In genomic region chr4:62641656-62642055, GRCm38 (mm10) we compare ENCODE assay signal across 11 mouse cellular contexts.
DNase-seq lines count a peak whose midpoint lies in the region; ATAC-seq and TF ChIP-seq lines count a peak whose summit lies in the region.
"Had no signal": no experiment of that assay in that cellular context is flagged by ENCODE, and none has a peak within 500 bp of the region (broad histone marks: within the 10 kb centered on the region; RNA-seq: fewer than 3 reads in every experiment).

No protein-coding gene starts in this region.

- H3K9ac ChIP-seq in heart, adult 2 months (ENCODE audit: low read depth, low read length), result peak overlapping the region; percentile 17
- no peak overlapping the region for H3K9ac ChIP-seq in embryonic facial prominence, embryonic 15.5 days
- H3K9ac ChIP-seq in limb, embryonic 14.5 days (ENCODE audit: low read depth, low read length, severe bottlenecking), result no peak overlapping the region

- intact Hi-C loops in heart, adult 2 months (cut with DNase I), result loop anchor here (2.0 kb wide), 2 partner anchors 23 to 51 kb away; no protein-coding TSS in a partner anchor
- intact Hi-C loops in heart, postnatal 36 days (cut with DNase I), result loop anchor here (2.0 kb wide), 2 partner anchors 19 to 53 kb away; no protein-coding TSS in a partner anchor

- peak overlapping the region; percentile 77 for H3K27ac ChIP-seq in heart, adult 2 months
- peak overlapping the region; percentile 47; the same call in 1 of the 2 replicates for H3K27ac ChIP-seq in layer of hippocampus, adult 2 months
- H3K27ac ChIP-seq in embryonic facial prominence, embryonic 15.5 days (replicated peaks), result peak overlapping the region; percentile 56; the same call in 1 of the 2 replicates
- H3K27ac ChIP-seq in limb, embryonic 14.5 days (replicated peaks; ENCODE audit: low read depth, low read length), result peak overlapping the region; percentile 52; the same call in 1 of the 2 replicates

- TF ChIP-seq EP300 in heart, adult 2 months (IDR thresholded peaks at IDR 0.05; ENCODE audit: insufficient read depth, low read depth, low read length), result no peak

- no peak for TF ChIP-seq POLR2A in heart, adult 2 months (IDR thresholded peaks at IDR 0.05; ENCODE audit: insufficient read depth, low read depth, low read length)
- no peak for TF ChIP-seq POLR2A in limb, embryonic 14.5 days (IDR thresholded peaks at IDR 0.05; ENCODE audit: borderline replicate concordance, extremely low read depth, insufficient read depth, insufficient read length)

- TF ChIP-seq CTCF in heart, adult 2 months (IDR thresholded peaks at IDR 0.05), result no peak
- TF ChIP-seq CTCF in layer of hippocampus, adult 2 months (conservative IDR thresholded peaks at IDR 0.05), result no peak

- ATAC-seq in embryonic facial prominence, embryonic 15.5 days (ENCODE audit: insufficient number of reproducible peaks, low FRiP score, low TSS enrichment, low read depth), result no peak
- no peak for ATAC-seq in limb, embryonic 14.5 days (ENCODE audit: low FRiP score, low read depth)
- ATAC-seq: forebrain, embryonic 14.5 days had no signal

- H3K27me3 ChIP-seq in heart, adult 2 months (ENCODE audit: control insufficient read depth, insufficient read depth, low read length), result no peaks in the 10 kb centered on the region
- no peaks in the 10 kb centered on the region for H3K27me3 ChIP-seq in embryonic facial prominence, embryonic 15.5 days
- no peaks in the 10 kb centered on the region for H3K27me3 ChIP-seq in limb, embryonic 14.5 days (ENCODE audit: control insufficient read depth, insufficient read depth, low read length)

- H3K9me3 ChIP-seq in embryonic facial prominence, embryonic 15.5 days (replicated peaks), result no peaks in the 10 kb centered on the region
- no peaks in the 10 kb centered on the region for H3K9me3 ChIP-seq in limb, embryonic 14.5 days (ENCODE audit: control insufficient read depth, low read length)

- H3K4me2 ChIP-seq in embryonic facial prominence, embryonic 15.5 days (replicated peaks), result no peak overlapping the region
- no peak overlapping the region for H3K4me2 ChIP-seq in limb, embryonic 14.5 days (replicated peaks; ENCODE audit: low read depth, low read length, severe bottlenecking)

- peaks cover 40% of the 10 kb centered on the region for H3K36me3 ChIP-seq in heart, adult 2 months (ENCODE audit: control insufficient read depth, insufficient read depth, low read length)
- H3K36me3 ChIP-seq in embryonic facial prominence, embryonic 15.5 days, result no peaks in the 10 kb centered on the region
- H3K36me3 ChIP-seq in limb, embryonic 14.5 days (ENCODE audit: control insufficient read depth, insufficient read depth, low read length), result no peaks in the 10 kb centered on the region

- no peak overlapping the region for H3K4me3 ChIP-seq in heart, adult 2 months
- H3K4me3 ChIP-seq in layer of hippocampus, adult 2 months, result no peak overlapping the region
- H3K4me3 ChIP-seq in embryonic facial prominence, embryonic 15.5 days (replicated peaks), result no peak overlapping the region
- no peak overlapping the region for H3K4me3 ChIP-seq in limb, embryonic 14.5 days (replicated peaks; ENCODE audit: low read length)

- WGBS in heart, adult 2 months, result 48% methylated on average over 3 of the region's 3 CpGs
- 65% methylated on average over 3 of the region's 3 CpGs for WGBS in embryonic facial prominence, embryonic 15.5 days
- WGBS in limb, embryonic 14.5 days, result 52% methylated on average over 3 of the region's 3 CpGs

- DNase-seq in heart, adult 2 months, result no peak
- DNase-seq in heart, postnatal 36 days, result no peak
- DNase-seq in layer of hippocampus, adult 2 months (ENCODE audit: low spot score in 2 of 2), result no peak
- DNase-seq in layer of hippocampus, postnatal 25 days (ENCODE audit: extremely low spot score in 1 of 2, low spot score in 1 of 2), result no peak
- DNase-seq in limb, embryonic 14.5 days (ENCODE audit: low spot score), result no peak
- DNase-seq in layer of hippocampus, adult 9-10 months (ENCODE audit: low spot score), result no peak
- no peak for DNase-seq in spleen, postnatal 36 days (ENCODE audit: low spot score in 2 of 2)
- DNase-seq: midbrain, embryonic 14.5 days; thymus, postnatal 4 days had no signal

- H3K79me2 ChIP-seq in heart, adult 2 months (replicated peaks; ENCODE audit: control insufficient read depth, insufficient read depth, low read length), result no peaks in the 10 kb centered on the region

- H3K4me1 ChIP-seq in heart, adult 2 months (ENCODE audit: control insufficient read depth, insufficient read depth, low read length), result peaks cover 40% of the 10 kb centered on the region
- peaks cover 28% of the 10 kb centered on the region for H3K4me1 ChIP-seq in embryonic facial prominence, embryonic 15.5 days
- peaks cover 17% of the 10 kb centered on the region for H3K4me1 ChIP-seq in limb, embryonic 14.5 days (ENCODE audit: control insufficient read depth, insufficient read depth, low read length)
